Mouse (Mus musculus): ENCODE measurements around the gene Uchl5. TPM values are rescaled to one million over a fixed set of nuclear protein-coding genes. Genes with fewer than 3 reads are reported as not detected.

Uchl5 gene
- polyA plus RNA-seq (2012; rRNA removed): 5.0 and 10.8 TPM in 2 replicates

DNA sequence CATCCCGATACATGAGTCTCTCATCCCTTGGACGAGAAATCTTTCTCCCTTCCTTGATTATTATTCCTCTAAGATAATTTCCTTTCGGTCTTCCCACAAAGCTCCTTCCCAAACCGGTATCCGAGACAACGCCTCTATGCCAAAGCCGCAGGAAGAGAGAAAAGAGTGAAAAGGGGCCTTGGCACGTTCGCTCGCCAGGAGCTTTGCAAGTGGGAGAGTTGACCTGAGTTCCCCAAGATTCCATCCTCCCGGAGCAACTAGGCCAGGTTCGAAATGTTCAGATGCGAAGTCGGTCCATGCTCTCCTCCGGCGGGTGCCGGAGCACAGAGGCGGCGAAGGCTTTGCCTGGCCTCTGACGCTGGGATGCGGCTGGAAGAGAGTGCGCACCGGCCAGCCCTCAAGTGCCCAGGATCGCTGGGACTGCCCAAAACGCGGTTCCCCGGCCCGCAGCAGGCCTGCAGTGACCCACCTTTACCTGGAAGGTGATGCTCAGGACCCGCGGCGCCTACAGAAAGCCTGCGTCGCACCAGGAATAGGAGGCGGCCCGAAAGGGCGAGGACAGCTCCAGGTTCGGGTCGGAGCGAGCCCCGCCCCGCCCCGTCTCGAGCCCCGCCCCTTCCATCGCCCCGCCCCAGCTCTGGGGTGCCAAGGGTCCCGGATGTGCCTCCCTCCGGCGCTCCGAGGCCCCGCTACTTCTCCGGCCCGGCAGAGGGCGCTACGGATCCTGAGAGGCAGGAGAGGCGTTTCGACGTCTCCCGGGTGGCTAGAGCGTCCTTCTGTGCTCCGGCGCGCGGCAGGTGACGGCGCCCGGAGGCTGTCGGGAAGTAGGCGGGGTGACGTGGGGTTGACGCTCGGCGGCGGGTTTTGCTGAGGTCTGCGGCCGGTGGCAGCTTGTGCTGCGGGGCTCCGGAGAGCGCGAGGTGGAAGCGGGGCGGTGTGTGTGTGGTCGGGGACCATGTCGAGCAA, at the start of gene Uchl5, which contains the start of gene Trove2:
Uchl5 (plus strand) TSS at position 827 of the 966 bp plus-strand sequence.
Trove2 (minus strand) TSS at position 623 of the 966 bp plus-strand sequence.
- TF ChIP-seq CTCF (IDR thresholded peaks at IDR 0.05; ENCODE audit: borderline replicate concordance, control insufficient read depth, extremely low read depth, insufficient read depth, low read length, poor library complexity) (peak; percentile 95), POLR2A (IDR thresholded peaks at IDR 0.05; ENCODE audit: control insufficient read depth, extremely low read depth, insufficient read depth, low read length, poor library complexity) (peak; percentile 74; the same call in 1 of the 2 replicates)
- WGBS: 2% methylated on average over 84 of the region's 84 CpGs
- Histone ChIP-seq H3K36me3 (ENCODE audit: control insufficient read depth, insufficient read depth, low read length) (no peaks in the 10 kb centered on the region), H3K4me1 (replicated peaks; ENCODE audit: control insufficient read depth, insufficient read depth, low read length) (peaks cover 3% of the 10 kb centered on the region; the same call in 1 of the 2 replicates), H3K4me3 (ENCODE audit: control insufficient read depth, insufficient read depth, low read length) (peak within 1 kb of the TSS; percentile 75), H3K27me3 (ENCODE audit: control insufficient read depth, insufficient read depth, low read length) (no peaks in the 10 kb centered on the region), H3K27ac (ENCODE audit: control insufficient read depth, insufficient read depth, low read length) (peak within 1 kb of the TSS; percentile 8)
- DNase-seq: peak; percentile 99

- Histone ChIP-seq H3K27ac (ENCODE audit: control insufficient read depth, insufficient read depth, low read length) (no peak overlapping the region), H3K36me3 (ENCODE audit: control insufficient read depth, insufficient read depth, low read length) (no peaks in the 10 kb centered on the region), H3K4me3 (ENCODE audit: control insufficient read depth, insufficient read depth, low read length) (no peak overlapping the region), H3K27me3 (ENCODE audit: control insufficient read depth, insufficient read depth, low read length) (no peaks in the 10 kb centered on the region), H3K4me1 (replicated peaks; ENCODE audit: control insufficient read depth, insufficient read depth, low read length) (no peaks in the 10 kb centered on the region)
- DNase-seq: no peak
- no peak for TF ChIP-seq POLR2A (IDR thresholded peaks at IDR 0.05; ENCODE audit: control insufficient read depth, extremely low read depth, insufficient read depth, low read length, poor library complexity)
- TF ChIP-seq CTCF (IDR thresholded peaks at IDR 0.05; ENCODE audit: borderline replicate concordance, control insufficient read depth, extremely low read depth, insufficient read depth, low read length, poor library complexity): no peak
- 81% methylated on average over 9 of the region's 9 CpGs for WGBS
Measured at GRCm38 (mm10) chr1:143727701-143728445, 49.2 kb upstream of the Uchl5 start.

DNA sequence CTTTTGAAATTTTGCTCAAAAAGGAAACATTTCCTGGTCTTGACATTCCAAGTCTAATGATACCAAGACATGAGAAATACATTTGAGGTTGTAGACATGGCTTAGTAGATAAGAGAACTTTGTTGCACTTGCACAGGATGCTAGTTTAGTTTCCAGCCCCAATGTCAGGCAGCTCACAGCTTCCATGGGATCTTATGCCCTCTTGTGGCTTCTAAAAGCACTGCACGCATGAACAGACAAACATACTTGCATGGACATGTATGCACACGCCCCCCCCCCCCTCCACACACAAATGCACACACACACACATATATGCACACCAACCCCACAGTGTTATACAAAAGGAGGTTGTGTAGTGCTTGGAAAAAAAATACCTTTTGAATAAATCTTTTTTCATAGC, 46.2 kb upstream of the Uchl5 start:
- no peaks in the 10 kb centered on the region for H3K27me3 ChIP-seq (ENCODE audit: control insufficient read depth, insufficient read depth, low read length)
- DNase-seq: peak; percentile 47
- H3K27ac ChIP-seq (ENCODE audit: control insufficient read depth, insufficient read depth, low read length): no peak overlapping the region
- H3K4me3 ChIP-seq (ENCODE audit: control insufficient read depth, insufficient read depth, low read length): no peak overlapping the region
- H3K36me3 ChIP-seq (ENCODE audit: control insufficient read depth, insufficient read depth, low read length): no peaks in the 10 kb centered on the region
- no peak for TF ChIP-seq POLR2A (IDR thresholded peaks at IDR 0.05; ENCODE audit: control insufficient read depth, extremely low read depth, insufficient read depth, low read length, poor library complexity)
- WGBS: 82% methylated on average over 2 of the region's 2 CpGs
- no peaks in the 10 kb centered on the region for H3K4me1 ChIP-seq (replicated peaks; ENCODE audit: control insufficient read depth, insufficient read depth, low read length)

- Histone ChIP-seq H3K4me3 (ENCODE audit: control insufficient read depth, insufficient read depth, low read length) (no peak overlapping the region), H3K36me3 (ENCODE audit: control insufficient read depth, insufficient read depth, low read length) (no peaks in the 10 kb centered on the region), H3K27me3 (ENCODE audit: control insufficient read depth, insufficient read depth, low read length) (no peaks in the 10 kb centered on the region), H3K27ac (ENCODE audit: control insufficient read depth, insufficient read depth, low read length) (no peak overlapping the region), H3K4me1 (replicated peaks; ENCODE audit: control insufficient read depth, insufficient read depth, low read length) (no peaks in the 10 kb centered on the region)
- no peak for DNase-seq
- 85% methylated on average over 4 of the region's 4 CpGs for WGBS
- TF ChIP-seq POLR2A (IDR thresholded peaks at IDR 0.05; ENCODE audit: control insufficient read depth, extremely low read depth, insufficient read depth, low read length, poor library complexity): no peak
- TF ChIP-seq CTCF (IDR thresholded peaks at IDR 0.05; ENCODE audit: borderline replicate concordance, control insufficient read depth, extremely low read depth, insufficient read depth, low read length, poor library complexity): no peak
Measured at GRCm38 (mm10) chr1:143731691-143732090, 45.4 kb upstream of the Uchl5 start.

DNA sequence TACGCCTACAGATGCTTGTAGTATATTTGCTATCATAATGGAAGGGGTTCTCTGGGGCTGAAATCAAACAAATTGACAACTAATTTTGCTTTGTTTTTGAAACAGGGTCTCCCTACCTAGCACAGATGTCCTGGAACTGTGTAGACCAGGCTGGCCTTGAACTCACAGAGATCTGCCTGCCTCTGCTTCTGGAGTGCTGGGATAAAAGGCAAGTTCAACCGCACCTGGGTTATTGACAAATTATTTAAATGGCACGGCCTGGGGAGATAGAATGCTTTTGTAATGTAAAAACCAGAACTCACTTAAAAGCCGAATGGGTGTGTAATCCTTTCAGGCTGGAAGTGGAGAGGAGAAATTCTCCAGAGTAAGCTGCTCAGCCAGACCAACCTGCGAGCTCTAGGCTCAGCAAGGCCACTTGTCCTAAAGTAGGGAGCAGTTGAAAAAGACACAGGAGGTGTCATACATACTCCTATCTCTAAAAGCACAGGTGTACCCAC, 43.1 kb upstream of the Uchl5 start:
- TF ChIP-seq CTCF (IDR thresholded peaks at IDR 0.05; ENCODE audit: borderline replicate concordance, control insufficient read depth, extremely low read depth, insufficient read depth, low read length, poor library complexity) (no peak), POLR2A (IDR thresholded peaks at IDR 0.05; ENCODE audit: control insufficient read depth, extremely low read depth, insufficient read depth, low read length, poor library complexity) (no peak)
- no peak for DNase-seq
- Histone ChIP-seq H3K4me1 (replicated peaks; ENCODE audit: control insufficient read depth, insufficient read depth, low read length) (no peaks in the 10 kb centered on the region), H3K27me3 (ENCODE audit: control insufficient read depth, insufficient read depth, low read length) (no peaks in the 10 kb centered on the region), H3K27ac (ENCODE audit: control insufficient read depth, insufficient read depth, low read length) (no peak overlapping the region), H3K36me3 (ENCODE audit: control insufficient read depth, insufficient read depth, low read length) (no peaks in the 10 kb centered on the region), H3K4me3 (ENCODE audit: control insufficient read depth, insufficient read depth, low read length) (no peak overlapping the region)
- WGBS: 91% methylated on average over 5 of the region's 5 CpGs

- no peak for DNase-seq
- H3K4me3 ChIP-seq (ENCODE audit: control insufficient read depth, insufficient read depth, low read length): peak overlapping the region; percentile 94
- WGBS: 6% methylated on average over 11 of the region's 11 CpGs
- TF ChIP-seq POLR2A (IDR thresholded peaks at IDR 0.05; ENCODE audit: control insufficient read depth, extremely low read depth, insufficient read depth, low read length, poor library complexity): no peak
- no peak for TF ChIP-seq CTCF (IDR thresholded peaks at IDR 0.05; ENCODE audit: borderline replicate concordance, control insufficient read depth, extremely low read depth, insufficient read depth, low read length, poor library complexity)
- H3K27ac ChIP-seq (ENCODE audit: control insufficient read depth, insufficient read depth, low read length): no peak overlapping the region
- peaks cover 11% of the 10 kb centered on the region; the same call in 1 of the 2 replicates for H3K36me3 ChIP-seq (ENCODE audit: control insufficient read depth, insufficient read depth, low read length)
- H3K27me3 ChIP-seq (ENCODE audit: control insufficient read depth, insufficient read depth, low read length): no peaks in the 10 kb centered on the region
- H3K4me1 ChIP-seq (replicated peaks; ENCODE audit: control insufficient read depth, insufficient read depth, low read length): peaks cover 3% of the 10 kb centered on the region
Measured at GRCm38 (mm10) chr1:143738811-143739210, 38.3 kb upstream of the Uchl5 start.
